Mouse (Mus musculus) kidney, embryonic 14.5 days (tissue): ENCODE results near the gene Kmt2d. TPM values are rescaled to one million over a fixed set of nuclear protein-coding genes. Genes with fewer than 3 reads are reported as not detected.
A peak's percentile ranks its signal among the peaks of the same experiment; 100 is the strongest.

Experiments used
- ATAC-seq: fragments of 200-750 bp; cut with Nextera tagmentation; 2 replicates; pipeline ENCODE4 v1.8.0; 2017; ENCODE audit warnings: moderate number of reproducible peaks, mild to moderate bottlenecking, moderate TSS enrichment, moderate library complexity; ENCODE audit not compliant: low FRiP score, low TSS enrichment
- H3K27ac ChIP-seq: fragments of 300-500 bp; sonication (generic); 2 replicates; pipeline ENCODE4 v1.5.1; 2014; ENCODE audit warnings: low read depth, mild to moderate bottlenecking, low read length, moderate library complexity, mixed read lengths
- H3K27me3 ChIP-seq: fragments of 300-500 bp; sonication (generic); 2 replicates; pipeline ENCODE4 v1.6.1; 2014; ENCODE audit warnings: mild to moderate bottlenecking, low read length; ENCODE audit not compliant: control insufficient read depth, insufficient read depth
- H3K36me3 ChIP-seq: fragments of 300-500 bp; sonication (generic); 2 replicates; pipeline ENCODE4 v1.6.1; 2014; ENCODE audit warnings: low read length, mixed read lengths; ENCODE audit not compliant: control insufficient read depth, insufficient read depth
- H3K4me1 ChIP-seq: fragments of 300-500 bp; sonication (generic); 2 replicates; pipeline ENCODE4 v1.6.1; 2014; ENCODE audit warnings: low read length, mixed read lengths; ENCODE audit not compliant: control insufficient read depth, insufficient read depth
- H3K4me2 ChIP-seq: fragments of 300-500 bp; sonication (generic); replicated peaks from 2 replicates; pipeline ENCODE4 v1.6.1; 2014; ENCODE audit warnings: low read depth, mild to moderate bottlenecking, low read length
- H3K4me3 ChIP-seq: fragments of 300-500 bp; sonication (generic); 2 replicates; pipeline ENCODE4 v1.5.1; 2014; ENCODE audit warnings: mild to moderate bottlenecking, low read length
- H3K9ac ChIP-seq: fragments of 300-500 bp; sonication (generic); 2 replicates; pipeline ENCODE4 v1.6.1; 2014; ENCODE audit warnings: low read depth, mild to moderate bottlenecking, low read length, moderate library complexity
- H3K9me3 ChIP-seq: fragments of 300-500 bp; sonication (generic); 2 replicates; pipeline ENCODE4 v1.6.1; 2016; ENCODE audit warnings: low read length; ENCODE audit not compliant: control insufficient read depth
- WGBS: fragments of 180-500 bp; shearing (Covaris S2); extraction: QIAGEN DNeasy Blood & Tissue Kit; methylation state at CpG from one replicate; pipeline ENCODE4 v1.1.7; 2014; 5-methylcytosine and 5-hydroxymethylcytosine counted together
- polyA plus RNA-seq: library from polyadenylated mRNA; unstranded; fragments of >200 nt; fragmentation: Nextera tagmentation; extraction: Ambion mirVana; gene quantifications from 2 replicates; pipeline ENCODE4 v1.2.1, GENCODE M21; 2014

The Kmt2d gene
- polyA plus RNA-seq, 1 experiment from 2014 or later = 21.4 TPM

GRCm38 (mm10) chr15:98791771-98792170, 79.2 kb downstream of the Kmt2d start:
- Histone ChIP-seq H3K36me3 (no peaks in the 10 kb centered on the region), H3K27ac (no peak overlapping the region), H3K9ac (no peak overlapping the region), H3K4me1 (peaks cover 14% of the 10 kb centered on the region; the same call in 1 of the 2 replicates), H3K4me2 (no peak overlapping the region), H3K4me3 (0 out of 2 replicates have a peak overlapping the region, but pooled peaks have one; percentile 17), H3K27me3 (peaks cover 90% of the 10 kb centered on the region), H3K9me3 (no peaks in the 10 kb centered on the region)
- no peak for ATAC-seq
- WGBS = 2% methylated on average over 23 of the region's 23 CpGs

- Histone ChIP-seq H3K4me1 (peaks cover 14% of the 10 kb centered on the region; the same call in 1 of the 2 replicates), H3K4me2 (no peak overlapping the region), H3K27ac (no peak overlapping the region), H3K9ac (no peak overlapping the region), H3K9me3 (no peaks in the 10 kb centered on the region), H3K36me3 (no peaks in the 10 kb centered on the region), H3K4me3 (peak overlapping the region; percentile 17; the same call in 1 of the 2 replicates), H3K27me3 (peaks cover 85% of the 10 kb centered on the region)
- WGBS = under 1% methylated on average over 12 of the region's 12 CpGs
- no peak for ATAC-seq
Observed at GRCm38 (mm10) chr15:98791221-98791620, 79.8 kb downstream of the Kmt2d start.

- WGBS = under 1% methylated on average over 23 of the region's 23 CpGs
- no peak overlapping the region; the same call in 1 of the 2 replicates for H3K4me2 ChIP-seq
- no peaks in the 10 kb centered on the region for H3K36me3 ChIP-seq
- H3K4me1 ChIP-seq = peaks cover 14% of the 10 kb centered on the region; the same call in 1 of the 2 replicates
- H3K27ac ChIP-seq = no peak overlapping the region
- H3K9ac ChIP-seq = no peak overlapping the region
- H3K4me3 ChIP-seq = peak overlapping the region; percentile 17; the same call in 1 of the 2 replicates
- ATAC-seq = no peak
- H3K27me3 ChIP-seq = peaks cover 80% of the 10 kb centered on the region
- H3K9me3 ChIP-seq = no peaks in the 10 kb centered on the region
Observed at GRCm38 (mm10) chr15:98790761-98791160, 80.2 kb downstream of the Kmt2d start.

- H3K4me3 ChIP-seq = peak within 1 kb of the TSS; percentile 20
- peaks cover 71% of the 10 kb centered on the region for H3K27me3 ChIP-seq
- peaks cover 14% of the 10 kb centered on the region; the same call in 1 of the 2 replicates for H3K4me1 ChIP-seq
- no peaks in the 10 kb centered on the region for H3K9me3 ChIP-seq
- no peak within 1 kb of the TSS for H3K27ac ChIP-seq
- H3K9ac ChIP-seq = no peak within 1 kb of the TSS
- no peaks in the 10 kb centered on the region for H3K36me3 ChIP-seq
- WGBS = 2% methylated on average over 51 of the region's 51 CpGs
- ATAC-seq = peak; percentile 56
- H3K4me2 ChIP-seq = peak within 1 kb of the TSS; percentile 22
Observed at GRCm38 (mm10) chr15:98789661-98790535, 81.1 kb downstream of the Kmt2d start, which contains the start of gene Wnt1. Gene Wnt1, plus strand, starts transcription at chr15:98789857.

- peak overlapping the region; percentile 22; the same call in 1 of the 2 replicates for H3K4me2 ChIP-seq
- peaks cover 14% of the 10 kb centered on the region; the same call in 1 of the 2 replicates for H3K4me1 ChIP-seq
- H3K27ac ChIP-seq = no peak overlapping the region
- H3K36me3 ChIP-seq = no peaks in the 10 kb centered on the region
- peaks cover 64% of the 10 kb centered on the region for H3K27me3 ChIP-seq
- no peaks in the 10 kb centered on the region for H3K9me3 ChIP-seq
- peak overlapping the region; percentile 20 for H3K4me3 ChIP-seq
- ATAC-seq = no peak
- WGBS = 13% methylated on average over 24 of the region's 24 CpGs
- H3K9ac ChIP-seq = no peak overlapping the region
Observed at GRCm38 (mm10) chr15:98788972-98789660, 81.9 kb downstream of the Kmt2d start.

- no peaks in the 10 kb centered on the region for H3K36me3 ChIP-seq
- peaks cover 52% of the 10 kb centered on the region for H3K27me3 ChIP-seq
- H3K4me2 ChIP-seq = no peak overlapping the region
- 27% methylated on average over 4 of the region's 4 CpGs for WGBS
- H3K4me1 ChIP-seq = peaks cover 11% of the 10 kb centered on the region; the same call in 1 of the 2 replicates
- H3K27ac ChIP-seq = no peak overlapping the region
- no peak for ATAC-seq
- no peaks in the 10 kb centered on the region for H3K9me3 ChIP-seq
- no peak overlapping the region for H3K9ac ChIP-seq
- H3K4me3 ChIP-seq = no peak overlapping the region
Observed at GRCm38 (mm10) chr15:98787930-98788329, 83.1 kb downstream of the Kmt2d start.

GRCm38 (mm10) chr15:98785744-98786143, 85.3 kb downstream of the Kmt2d start:
- Histone ChIP-seq H3K9me3 (no peaks in the 10 kb centered on the region), H3K9ac (no peak overlapping the region), H3K4me2 (no peak overlapping the region), H3K36me3 (no peaks in the 10 kb centered on the region), H3K27ac (no peak overlapping the region), H3K4me3 (no peak overlapping the region), H3K4me1 (peaks cover 4% of the 10 kb centered on the region; the same call in 1 of the 2 replicates), H3K27me3 (peaks cover 44% of the 10 kb centered on the region)
- WGBS = 30% methylated on average over 7 of the region's 7 CpGs
- ATAC-seq = no peak
